Mouse (Mus musculus) layer of hippocampus, postnatal 25 days (tissue): ENCODE measurements around the gene H2afx. TPM values are rescaled to one million over a fixed set of nuclear protein-coding genes. Genes with fewer than 3 reads are reported as not detected.

Source experiments
- DNase-seq, 2 experiments: peaks; one replicate each; pipeline ENCODE4 v3.0.0; 2022; ENCODE audit warnings: mixed read lengths in 2 of 2, low spot score in 1 of 2; ENCODE audit errors: extremely low spot score in 1 of 2
- microRNA-seq, 2 experiments: library from miRNA; unstranded; fragments of <30 nt; microRNA quantifications; one replicate each; pipeline ENCODE4 v1.2.0; 2021
- total RNA-seq, 2 experiments: library from RNA; stranded (reverse); gene quantifications; 2 replicates each; pipeline ENCODE4 v1.2.3; 2021

The H2afx gene
- total RNA-seq, 2 experiments from 2014 or later = 50.6 to 58.4 TPM

DNA sequence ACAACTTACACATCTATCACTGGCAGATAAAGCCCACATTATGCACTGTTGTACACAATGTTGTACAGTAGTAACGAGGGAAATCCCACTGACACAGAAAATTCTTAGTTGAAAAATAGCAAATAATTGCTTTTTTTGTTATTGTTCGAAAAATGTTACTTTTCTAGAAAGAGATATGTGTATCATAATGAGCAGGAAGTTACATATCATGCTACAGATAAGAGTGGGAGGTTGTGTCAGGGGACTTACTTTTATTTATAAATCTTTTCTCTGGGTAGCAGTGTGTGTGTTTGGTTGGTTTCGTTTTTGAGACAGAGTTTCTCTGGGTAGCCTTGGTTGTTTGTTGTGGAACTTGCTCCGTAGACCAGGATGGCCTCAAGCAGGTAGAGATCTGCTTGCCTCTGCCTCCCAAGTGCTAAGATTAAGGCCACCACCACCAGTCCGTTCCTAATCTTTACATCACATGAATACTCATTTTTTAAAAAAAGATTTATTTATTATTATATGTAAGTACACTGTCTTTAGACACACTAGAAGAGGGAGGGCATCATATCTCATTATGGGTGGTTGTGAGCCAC lies 43.7 kb downstream of the H2afx start:
- DNase-seq = no peak

DNA sequence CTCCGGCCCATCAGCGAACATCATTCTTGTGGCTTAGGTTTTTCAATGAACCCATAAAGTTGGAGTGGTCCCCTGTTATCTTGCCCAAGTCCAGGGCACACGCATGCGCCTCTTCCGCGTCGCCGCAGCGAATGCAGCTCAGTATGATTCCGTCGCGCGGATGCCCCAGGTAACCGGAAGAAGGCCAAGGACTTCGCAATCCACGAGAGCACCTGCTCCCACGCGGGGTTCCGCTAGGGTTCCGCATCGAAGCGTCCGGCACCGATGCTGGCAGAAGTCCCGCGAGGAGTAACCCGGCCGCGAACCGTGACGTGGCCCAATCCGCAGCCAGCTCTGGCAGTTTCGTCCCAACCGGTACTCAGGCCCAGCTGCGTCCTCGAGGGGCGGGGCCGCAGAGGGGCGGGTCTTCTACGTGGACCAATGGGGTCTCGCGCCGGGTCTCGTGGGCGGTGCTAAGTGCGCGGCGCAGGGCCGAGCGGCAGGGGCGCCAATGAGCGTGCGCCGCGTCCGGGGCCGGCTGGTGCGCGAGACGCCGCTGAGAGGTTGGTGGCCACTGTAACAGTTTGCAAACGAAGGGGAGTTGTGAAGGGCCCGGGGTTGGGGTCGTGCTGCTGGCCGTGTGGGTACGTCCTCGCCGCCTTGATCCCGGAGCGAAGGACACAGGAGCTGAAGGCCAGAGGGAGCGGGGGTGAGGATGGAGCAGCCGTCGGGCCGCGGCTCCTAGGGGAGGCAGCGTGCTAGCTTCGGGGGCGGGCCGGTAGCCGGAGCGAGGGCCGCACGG lies 44.8 kb downstream of the H2afx start, which contains the start of gene Hyou1:
TSS of gene Hyou1 (plus strand) at position 437 of the 781 bp plus-strand sequence.
- peak; percentile 95 to 96 for DNase-seq

GRCm38 (mm10) chr9:44379862-44380261 lies 45.4 kb downstream of the H2afx start:
- no peak for DNase-seq

GRCm38 (mm10) chr9:44384596-44384995 lies 50.1 kb downstream of the H2afx start:
- no peak for DNase-seq

Small RNAs within 50 kb of the gene (microRNA-seq; reads per million reads assigned to microRNA genes)
- 0 reads per million in 2 experiments for gene Gm44335

Other genes starting within 250 kb of the H2afx start
- under 1 TPM; 0.31 to 0.49 TPM for gene Mfrp, start 233.0 kb upstream of the H2afx start, total RNA-seq
- gene C1qtnf5, start 227.4 kb upstream of the H2afx start, total RNA-seq = 10 to 100 TPM; 13.6 to 16.8 TPM
- gene Gm49380, start 221.2 kb upstream of the H2afx start, total RNA-seq = under 1 TPM in 1 of 2 experiments, not detected in 1; 0.28 TPM
- gene Rnf26, start 221.2 kb upstream of the H2afx start, total RNA-seq = 10 to 100 TPM; 30.3 to 33.0 TPM
- 10 to 100 TPM; 22.5 to 29.3 TPM for gene Mcam, start 200.2 kb upstream of the H2afx start, total RNA-seq
- gene Cbl, start 100.6 kb upstream of the H2afx start, total RNA-seq = 10 to 100 TPM; 49.2 to 63.4 TPM
- gene Ccdc153, start 94.0 kb upstream of the H2afx start, total RNA-seq = 1 to 10 TPM; 1.9 to 5.4 TPM
- 1 to 10 TPM; 1.3 to 1.4 TPM for gene Pdzd3, start 83.2 kb upstream of the H2afx start, total RNA-seq
- 10 to 100 TPM; 12.8 to 14.7 TPM for gene Nlrx1, start 66.1 kb upstream of the H2afx start, total RNA-seq
- 10 to 100 TPM; 65.0 to 79.6 TPM for gene Abcg4, start 46.1 kb upstream of the H2afx start, total RNA-seq
- 10 to 100 TPM; 28.1 to 31.2 TPM for gene Hinfp, start 29.0 kb upstream of the H2afx start, total RNA-seq
- 100 to 1,000 TPM; 196 to 200 TPM for gene C2cd2l, start 14.4 kb upstream of the H2afx start, total RNA-seq
- gene Dpagt1, start 8.7 kb upstream of the H2afx start, total RNA-seq = 10 to 100 TPM; 14.2 to 15.8 TPM
- gene Hmbs, start 9.5 kb downstream of the H2afx start, total RNA-seq = 10 to 100 TPM; 17.9 to 23.6 TPM
- gene Vps11, start 27.0 kb downstream of the H2afx start, total RNA-seq = 10 to 100 TPM; 49.0 to 51.4 TPM
- gene Hyou1, start 44.8 kb downstream of the H2afx start, total RNA-seq = 100 to 1,000 TPM; 114 to 123 TPM
- 10 to 100 TPM; 32.6 to 34.7 TPM for gene Slc37a4, start 62.2 kb downstream of the H2afx start, total RNA-seq
- gene Rps25, start 72.4 kb downstream of the H2afx start, total RNA-seq = 100 to 1,000 TPM; 616 to 726 TPM
- gene Trappc4, start 72.9 kb downstream of the H2afx start, total RNA-seq = 10 to 100 TPM; 65.1 to 76.5 TPM
- 10 to 100 TPM; 16.8 to 24.1 TPM for gene Ccdc84, start 83.9 kb downstream of the H2afx start, total RNA-seq
- gene Foxr1, start 106.4 kb downstream of the H2afx start, total RNA-seq = not detected
- gene Upk2, start 120.3 kb downstream of the H2afx start, total RNA-seq = not detected
- 10 to 100 TPM; 59.2 to 78.1 TPM for gene Bcl9l, start 148.1 kb downstream of the H2afx start, total RNA-seq
- not detected for gene Cxcr5, start 227.2 kb downstream of the H2afx start, total RNA-seq